Mouse (Mus musculus) adrenal gland (tissue): ENCODE data around the gene Dkc1.

Experiments
- intact Hi-C: fragments of 180-260 bp; cut with DNase I; formaldehyde crosslinking; loops from one replicate; pipeline ENCODE4 v1.15.1; 2025
- long read RNA-seq, 2 experiments: library from polyadenylated mRNA; unstranded; transcript quantifications; one replicate each; pipeline ENCODE4 v2.0.0; 2020; ENCODE audit warnings: borderline replicate concordance in 1 of 2; ENCODE audit not compliant: insufficient replicate concordance in 1 of 2

Gene Dkc1
- long read RNA-seq, experiment 1, transcript Dkc1-201 (15 exons, 2,804 nt): major isoform, 9 of 44 reads
- long read RNA-seq, experiment 1, partial matches to known transcripts: 29 of 44 reads
- long read RNA-seq, experiment 1, other reads (novel, unspliced or antisense): 6 of 44 reads
- long read RNA-seq, experiment 2, transcript Dkc1-201 (15 exons, 2,804 nt): major isoform, 10 of 53 reads
- long read RNA-seq, experiment 2, partial matches to known transcripts: 36 of 53 reads
- long read RNA-seq, experiment 2, other reads (novel, unspliced or antisense): 7 of 53 reads

GRCm38 (mm10) chrX:75095369-75096162, at the start of gene Dkc1:
Gene Dkc1 (plus strand): TSS chrX:75095854.
- intact Hi-C loops: no loop called here

GRCm38 (mm10) chrX:75045931-75046330, 49.7 kb upstream of the Dkc1 start:
- intact Hi-C loops: no loop called here

- intact Hi-C loops: no loop called here
These were observed 48.6 kb upstream of the Dkc1 start for GRCm38 (mm10) chrX:75046921-75047635.

GRCm38 (mm10) chrX:75056120-75056775, 39.4 kb upstream of the Dkc1 start:
- intact Hi-C loops: no loop called here

GRCm38 (mm10) chrX:75082351-75082750, 13.3 kb upstream of the Dkc1 start:
- intact Hi-C loops: no loop called here

GRCm38 (mm10) chrX:75083982-75084773, 11.5 kb upstream of the Dkc1 start:
- intact Hi-C loops: no loop called here

GRCm38 (mm10) chrX:75084774-75085508, 10.7 kb upstream of the Dkc1 start, which contains the start of gene Gab3:
Gene Gab3 (minus strand): TSS chrX:75085458.
- intact Hi-C loops: no loop called here

- intact Hi-C loops: no loop called here
These were observed 10.0 kb upstream of the Dkc1 start for GRCm38 (mm10) chrX:75085654-75086053.

GRCm38 (mm10) chrX:75096163-75096770, 613 bp downstream of the Dkc1 start:
- intact Hi-C loops: no loop called here

GRCm38 (mm10) chrX:75098799-75099198, 3.1 kb downstream of the Dkc1 start:
- intact Hi-C loops: no loop called here

- intact Hi-C loops: no loop called here
These were observed 6.6 kb downstream of the Dkc1 start for GRCm38 (mm10) chrX:75102293-75102692.

GRCm38 (mm10) chrX:75115550-75115949, 19.9 kb downstream of the Dkc1 start:
- intact Hi-C loops: no loop called here

- intact Hi-C loops: no loop called here
These were observed 30.0 kb downstream of the Dkc1 start for GRCm38 (mm10) chrX:75125606-75126005.

- intact Hi-C loops: no loop called here
These were observed 31.2 kb downstream of the Dkc1 start for GRCm38 (mm10) chrX:75126893-75127292.

GRCm38 (mm10) chrX:75128333-75128980, 32.8 kb downstream of the Dkc1 start:
- intact Hi-C loops: no loop called here

- intact Hi-C loops: no loop called here
These were observed 33.8 kb downstream of the Dkc1 start for GRCm38 (mm10) chrX:75129474-75129873.

GRCm38 (mm10) chrX:75130467-75131160, 35.0 kb downstream of the Dkc1 start, which contains the start of gene Mpp1:
Gene Mpp1 (minus strand): TSS chrX:75131016.
- intact Hi-C loops: no loop called here

- intact Hi-C loops: no loop called here
These were observed 41.3 kb downstream of the Dkc1 start for GRCm38 (mm10) chrX:75136938-75137337.
